Mouse (Mus musculus): ENCODE measurements around the gene Zfp189. TPM values are rescaled to one million over a fixed set of nuclear protein-coding genes. Genes with fewer than 3 reads are reported as not detected.
"Not testable (repeated sequence)": the region's sequence is repeated elsewhere in the genome, so short reads cannot be mapped to it uniquely, and the experiment has no call there.

Gene Zfp189
- polyA plus RNA-seq, 1 experiment from 2014 or later: 9.7 TPM

DNA sequence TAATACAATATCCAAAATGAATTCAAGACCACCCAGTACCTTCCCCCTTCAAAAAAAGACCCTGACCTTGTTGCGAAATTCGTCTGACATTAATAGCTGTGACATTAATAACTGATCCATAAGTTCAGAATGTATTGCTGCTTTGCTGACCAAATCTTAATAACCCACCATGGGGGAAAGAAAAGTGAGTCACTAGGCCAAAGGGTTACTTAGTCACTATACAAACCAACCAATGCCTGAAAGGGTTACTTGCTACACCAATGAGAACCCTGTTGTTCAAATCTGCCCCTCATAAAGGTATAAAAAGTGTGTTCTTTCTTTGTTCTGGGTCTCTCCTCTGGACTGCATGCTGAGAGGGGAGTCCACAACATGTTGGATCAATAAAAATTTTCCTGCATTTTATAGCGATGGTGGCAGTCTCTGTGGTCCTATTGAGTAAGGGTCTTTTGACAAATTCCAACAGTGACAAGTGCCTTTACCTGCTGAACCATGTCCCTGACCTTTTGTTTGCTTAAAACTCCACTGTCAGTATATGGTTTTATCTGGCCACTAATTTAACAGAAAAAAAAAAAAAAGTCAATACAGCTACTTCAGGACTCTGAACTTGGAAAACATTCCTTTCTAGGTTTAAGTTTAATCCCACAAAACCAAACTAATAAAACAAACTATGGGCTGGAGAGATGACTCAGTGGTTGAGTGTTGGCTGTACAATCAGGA, 34.9 kb upstream of the Zfp189 start:
- not testable (repeated sequence) for H3K4me2 ChIP-seq (ENCODE audit: low read depth, low read length); H3K9ac ChIP-seq (ENCODE audit: low read depth, low read length); DNase-seq (ENCODE audit: low spot score); H3K9me3 ChIP-seq (ENCODE audit: control insufficient read depth, low read length); H3K36me3 ChIP-seq (ENCODE audit: control insufficient read depth, insufficient read depth, low read length); ATAC-seq (ENCODE audit: low read depth); H3K4me1 ChIP-seq (ENCODE audit: control insufficient read depth, insufficient read depth, low read length); H3K4me3 ChIP-seq (ENCODE audit: low read depth, low read length); H3K27me3 ChIP-seq (replicated peaks; ENCODE audit: control insufficient read depth, insufficient read depth, low read length); H3K27ac ChIP-seq (replicated peaks; ENCODE audit: low read depth, low read length)
- 73% methylated on average over 3 of the region's 3 CpGs for WGBS

DNA sequence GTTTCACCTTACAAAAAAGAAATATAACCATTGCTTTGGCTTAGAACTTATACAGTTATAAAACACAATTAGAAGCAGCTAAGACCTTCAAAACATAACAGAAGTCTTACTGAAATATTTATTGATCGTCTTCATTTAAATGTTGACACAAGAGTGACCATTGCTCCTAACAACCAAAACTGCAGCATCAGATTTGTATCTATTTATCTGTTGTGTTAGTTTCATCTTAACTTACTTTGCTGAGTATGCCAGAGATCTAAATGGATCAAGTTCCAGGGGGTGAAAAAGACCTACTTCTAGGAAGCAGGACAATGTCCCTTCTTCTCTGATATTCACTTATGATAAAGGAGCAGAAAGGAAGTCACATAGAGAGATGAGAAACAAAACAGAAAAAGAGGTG, 17.4 kb upstream of the Zfp189 start:
- no peak for ATAC-seq (ENCODE audit: low read depth)
- Histone ChIP-seq H3K9me3 (ENCODE audit: control insufficient read depth, low read length) (no peaks in the 10 kb centered on the region), H3K27me3 (replicated peaks; ENCODE audit: control insufficient read depth, insufficient read depth, low read length) (no peaks in the 10 kb centered on the region), H3K4me3 (ENCODE audit: low read depth, low read length) (no peak overlapping the region), H3K4me1 (ENCODE audit: control insufficient read depth, insufficient read depth, low read length) (no peaks in the 10 kb centered on the region), H3K36me3 (ENCODE audit: control insufficient read depth, insufficient read depth, low read length) (no peaks in the 10 kb centered on the region), H3K27ac (replicated peaks; ENCODE audit: low read depth, low read length) (no peak overlapping the region), H3K9ac (ENCODE audit: low read depth, low read length) (no peak overlapping the region), H3K4me2 (ENCODE audit: low read depth, low read length) (no peak overlapping the region)
- 88% methylated on average over 1 of the region's 1 CpGs for WGBS
- DNase-seq (ENCODE audit: low spot score): no peak

DNA sequence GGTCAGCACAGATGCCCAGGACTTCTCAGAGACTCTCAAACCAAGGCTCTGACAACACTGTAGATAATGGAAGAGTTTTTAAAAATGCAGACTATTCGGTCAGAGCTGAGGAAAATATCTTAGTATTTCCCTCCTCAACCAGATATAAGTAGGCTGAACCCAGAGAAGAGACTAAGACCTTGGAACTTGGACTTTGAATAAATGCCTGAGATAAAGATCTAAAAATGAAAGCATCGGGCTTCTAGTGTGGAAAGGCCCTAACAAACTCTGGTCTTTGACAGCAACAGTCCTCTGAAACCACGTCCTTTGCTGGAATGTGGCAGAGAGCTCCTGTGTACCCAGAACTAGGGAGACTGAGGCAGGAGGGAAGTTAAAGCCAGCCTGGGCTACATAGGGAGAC, 14.6 kb upstream of the Zfp189 start, which contains the start of gene Baat:
TSS of gene Baat (minus strand) at position 172 of the 400 bp plus-strand sequence.
- H3K4me2 ChIP-seq (ENCODE audit: low read depth, low read length): no peak within 1 kb of the TSS
- no peak for ATAC-seq (ENCODE audit: low read depth)
- H3K4me1 ChIP-seq (ENCODE audit: control insufficient read depth, insufficient read depth, low read length): no peaks in the 10 kb centered on the region
- H3K27ac ChIP-seq (replicated peaks; ENCODE audit: low read depth, low read length): no peak within 1 kb of the TSS
- no peaks in the 10 kb centered on the region for H3K9me3 ChIP-seq (ENCODE audit: control insufficient read depth, low read length)
- no peaks in the 10 kb centered on the region for H3K36me3 ChIP-seq (ENCODE audit: control insufficient read depth, insufficient read depth, low read length)
- H3K9ac ChIP-seq (ENCODE audit: low read depth, low read length): no peak within 1 kb of the TSS
- H3K4me3 ChIP-seq (ENCODE audit: low read depth, low read length): no peak within 1 kb of the TSS
- H3K27me3 ChIP-seq (replicated peaks; ENCODE audit: control insufficient read depth, insufficient read depth, low read length): no peaks in the 10 kb centered on the region
- WGBS: 72% methylated on average over 3 of the region's 3 CpGs
- DNase-seq (ENCODE audit: low spot score): no peak

- Histone ChIP-seq H3K9ac (ENCODE audit: low read depth, low read length) (no peak overlapping the region), H3K9me3 (ENCODE audit: control insufficient read depth, low read length) (no peaks in the 10 kb centered on the region), H3K4me1 (ENCODE audit: control insufficient read depth, insufficient read depth, low read length) (no peaks in the 10 kb centered on the region), H3K27me3 (replicated peaks; ENCODE audit: control insufficient read depth, insufficient read depth, low read length) (no peaks in the 10 kb centered on the region), H3K36me3 (ENCODE audit: control insufficient read depth, insufficient read depth, low read length) (peaks cover 24% of the 10 kb centered on the region), H3K4me3 (ENCODE audit: low read depth, low read length) (no peak overlapping the region), H3K27ac (replicated peaks; ENCODE audit: low read depth, low read length) (no peak overlapping the region), H3K4me2 (ENCODE audit: low read depth, low read length) (no peak overlapping the region)
- DNase-seq (ENCODE audit: low spot score) (no peak), ATAC-seq (ENCODE audit: low read depth) (no peak)
- WGBS: 93% methylated on average over 2 of the region's 2 CpGs
Measured at GRCm38 (mm10) chr4:49509183-49509582, 11.8 kb upstream of the Zfp189 start.

GRCm38 (mm10) chr4:49510236-49510835, 10.6 kb upstream of the Zfp189 start:
- not testable (repeated sequence) for H3K9ac ChIP-seq (ENCODE audit: low read depth, low read length); H3K4me1 ChIP-seq (ENCODE audit: control insufficient read depth, insufficient read depth, low read length); H3K4me2 ChIP-seq (ENCODE audit: low read depth, low read length); H3K4me3 ChIP-seq (ENCODE audit: low read depth, low read length); H3K27ac ChIP-seq (replicated peaks; ENCODE audit: low read depth, low read length); H3K27me3 ChIP-seq (replicated peaks; ENCODE audit: control insufficient read depth, insufficient read depth, low read length); ATAC-seq (ENCODE audit: low read depth); H3K9me3 ChIP-seq (ENCODE audit: control insufficient read depth, low read length); DNase-seq (ENCODE audit: low spot score)
- 95% methylated on average over 1 of the region's 1 CpGs for WGBS
- peaks cover 24% of the 10 kb centered on the region for H3K36me3 ChIP-seq (ENCODE audit: control insufficient read depth, insufficient read depth, low read length)

- no peak overlapping the region for H3K4me3 ChIP-seq (ENCODE audit: low read depth, low read length)
- H3K27ac ChIP-seq (replicated peaks; ENCODE audit: low read depth, low read length): no peak overlapping the region
- peaks cover 24% of the 10 kb centered on the region for H3K36me3 ChIP-seq (ENCODE audit: control insufficient read depth, insufficient read depth, low read length)
- no peaks in the 10 kb centered on the region for H3K27me3 ChIP-seq (replicated peaks; ENCODE audit: control insufficient read depth, insufficient read depth, low read length)
- H3K9ac ChIP-seq (ENCODE audit: low read depth, low read length): no peak overlapping the region
- H3K4me1 ChIP-seq (ENCODE audit: control insufficient read depth, insufficient read depth, low read length): no peaks in the 10 kb centered on the region
- ATAC-seq (ENCODE audit: low read depth): no peak
- WGBS: 35% methylated on average over 4 of the region's 4 CpGs
- no peak overlapping the region for H3K4me2 ChIP-seq (ENCODE audit: low read depth, low read length)
- DNase-seq (ENCODE audit: low spot score): no peak
- no peaks in the 10 kb centered on the region for H3K9me3 ChIP-seq (ENCODE audit: control insufficient read depth, low read length)
Measured at GRCm38 (mm10) chr4:49512636-49513035, 8.3 kb upstream of the Zfp189 start.

GRCm38 (mm10) chr4:49514441-49514840, 6.5 kb upstream of the Zfp189 start:
- H3K4me2 ChIP-seq (ENCODE audit: low read depth, low read length): no peak overlapping the region
- H3K4me1 ChIP-seq (ENCODE audit: control insufficient read depth, insufficient read depth, low read length): peaks cover 2% of the 10 kb centered on the region; the same call in 1 of the 2 replicates
- ATAC-seq (ENCODE audit: low read depth) (no peak), DNase-seq (ENCODE audit: low spot score) (no peak)
- no peaks in the 10 kb centered on the region for H3K27me3 ChIP-seq (replicated peaks; ENCODE audit: control insufficient read depth, insufficient read depth, low read length)
- H3K4me3 ChIP-seq (ENCODE audit: low read depth, low read length): no peak overlapping the region
- no peak overlapping the region for H3K9ac ChIP-seq (ENCODE audit: low read depth, low read length)
- H3K9me3 ChIP-seq (ENCODE audit: control insufficient read depth, low read length): no peaks in the 10 kb centered on the region
- WGBS: 96% methylated on average over 6 of the region's 6 CpGs
- H3K27ac ChIP-seq (replicated peaks; ENCODE audit: low read depth, low read length): no peak overlapping the region
- peaks cover 24% of the 10 kb centered on the region for H3K36me3 ChIP-seq (ENCODE audit: control insufficient read depth, insufficient read depth, low read length)

DNA sequence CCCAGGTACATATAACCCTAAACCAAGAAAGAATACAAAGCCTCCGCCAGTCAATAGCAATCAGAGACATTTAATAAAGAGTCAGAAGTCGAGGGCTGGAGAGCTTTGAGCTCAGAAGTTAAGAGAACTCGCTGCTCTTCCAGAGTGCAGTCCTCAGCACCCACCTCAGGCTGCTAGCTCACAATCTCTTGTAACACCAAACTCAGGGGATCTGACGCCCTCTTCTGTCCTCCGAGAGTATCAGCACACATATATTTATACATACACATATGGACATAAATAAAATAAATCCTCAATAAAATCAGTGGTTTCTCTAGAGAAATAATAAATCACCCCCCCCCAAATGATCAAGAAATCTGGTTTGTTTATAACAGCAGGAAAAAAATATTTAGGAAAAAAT, 1.5 kb upstream of the Zfp189 start:
- Histone ChIP-seq H3K4me1 (ENCODE audit: control insufficient read depth, insufficient read depth, low read length) (peaks cover 12% of the 10 kb centered on the region), H3K9ac (ENCODE audit: low read depth, low read length) (no peak overlapping the region), H3K27ac (replicated peaks; ENCODE audit: low read depth, low read length) (no peak overlapping the region), H3K9me3 (ENCODE audit: control insufficient read depth, low read length) (no peaks in the 10 kb centered on the region), H3K4me3 (ENCODE audit: low read depth, low read length) (peak overlapping the region; percentile 60), H3K27me3 (replicated peaks; ENCODE audit: control insufficient read depth, insufficient read depth, low read length) (no peaks in the 10 kb centered on the region), H3K4me2 (ENCODE audit: low read depth, low read length) (peak overlapping the region; percentile 73), H3K36me3 (ENCODE audit: control insufficient read depth, insufficient read depth, low read length) (peaks cover 14% of the 10 kb centered on the region; the same call in 1 of the 2 replicates)
- DNase-seq (ENCODE audit: low spot score): no peak
- no peak for ATAC-seq (ENCODE audit: low read depth)
- 72% methylated on average over 5 of the region's 5 CpGs for WGBS

DNA sequence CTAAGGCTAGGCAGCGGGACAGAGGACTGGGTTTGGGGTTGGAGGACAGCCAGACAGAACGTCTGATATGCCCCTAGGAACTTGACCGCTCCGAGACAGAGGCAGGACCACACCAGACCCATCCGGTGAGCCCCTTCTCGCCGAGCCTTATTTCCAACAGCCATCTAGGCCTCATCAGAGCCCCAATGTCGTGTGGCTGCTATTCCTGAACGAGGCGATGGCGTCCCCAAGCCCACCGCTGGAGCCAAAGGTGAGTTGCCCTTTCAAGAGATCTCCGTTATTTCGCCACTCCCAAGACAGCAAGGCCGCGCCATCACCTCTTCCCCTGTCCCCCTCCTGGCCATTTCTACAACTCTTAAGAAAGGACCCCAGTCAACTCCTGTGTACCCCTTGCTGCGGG, 370 bp downstream of the Zfp189 start:
- Histone ChIP-seq H3K27ac (replicated peaks; ENCODE audit: low read depth, low read length) (peak overlapping the region; percentile 36), H3K36me3 (ENCODE audit: control insufficient read depth, insufficient read depth, low read length) (peaks cover 30% of the 10 kb centered on the region), H3K9me3 (ENCODE audit: control insufficient read depth, low read length) (no peaks in the 10 kb centered on the region), H3K9ac (ENCODE audit: low read depth, low read length) (peak overlapping the region; percentile 72), H3K4me2 (ENCODE audit: low read depth, low read length) (peak overlapping the region; percentile 58), H3K27me3 (replicated peaks; ENCODE audit: control insufficient read depth, insufficient read depth, low read length) (no peaks in the 10 kb centered on the region), H3K4me1 (ENCODE audit: control insufficient read depth, insufficient read depth, low read length) (peaks cover 12% of the 10 kb centered on the region), H3K4me3 (ENCODE audit: low read depth, low read length) (peak overlapping the region; percentile 60)
- peak; percentile 54; the same call in 1 of the 2 replicates for ATAC-seq (ENCODE audit: low read depth)
- 1% methylated on average over 12 of the region's 17 CpGs for WGBS
- DNase-seq (ENCODE audit: low spot score): no peak

Measured in embryonic facial prominence, embryonic 14.5 days (tissue).